ENCODE assay signal across 8 mouse cellular contexts in the genomic region with DNA sequence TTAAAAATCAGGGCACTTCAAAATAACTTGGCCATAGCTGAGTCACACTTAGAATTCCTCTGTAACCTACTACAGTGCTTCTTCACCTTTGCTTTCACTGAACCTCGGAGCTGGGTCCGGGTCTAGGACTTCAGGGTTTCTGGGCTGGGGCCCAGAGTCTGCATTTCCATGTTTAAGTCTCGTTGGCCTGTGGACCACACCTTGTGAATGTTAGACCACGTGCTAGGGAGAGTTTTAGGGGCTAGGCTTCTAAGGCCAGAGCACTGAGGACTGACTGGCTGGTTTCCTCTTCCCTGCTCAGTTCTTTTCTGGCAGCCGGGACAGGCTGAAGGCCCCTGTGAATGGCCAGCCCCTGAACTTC. TPM values are rescaled to one million over a fixed set of nuclear protein-coding genes. Genes with fewer than 3 reads are reported as not detected.
DNase-seq lines count a peak whose midpoint lies in the region; ATAC-seq and TF ChIP-seq lines count a peak whose summit lies in the region.

No protein-coding gene starts in this region.

- ATAC-seq in hindbrain, embryonic 15.5 days (ENCODE audit: low FRiP score, low read depth): no peak; the same call in none of the 2 replicates
- ATAC-seq in midbrain, embryonic 16.5 days: no peak

- peaks cover 19% of the 10 kb centered on the region for H3K36me3 ChIP-seq in embryonic facial prominence, embryonic 10.5 days (replicated peaks)
- peaks cover 8% of the 10 kb centered on the region for H3K36me3 ChIP-seq in hindbrain, embryonic 15.5 days
- H3K36me3 ChIP-seq in midbrain, embryonic 16.5 days (ENCODE audit: control insufficient read depth, insufficient read depth, low read length): peaks cover 15% of the 10 kb centered on the region

- H3K9ac ChIP-seq in hindbrain, embryonic 15.5 days: peak overlapping the region; percentile 67
- H3K9ac ChIP-seq in midbrain, embryonic 16.5 days (ENCODE audit: low read depth, low read length): peak overlapping the region; percentile 79

- 26% methylated on average over 5 of the region's 5 CpGs for WGBS in embryonic facial prominence, embryonic 10.5 days
- WGBS in hindbrain, embryonic 15.5 days: 24% methylated on average over 5 of the region's 5 CpGs
- 23% methylated on average over 5 of the region's 5 CpGs for WGBS in midbrain, embryonic 16.5 days

- no peak for DNase-seq in layer of hippocampus, adult 2 months (ENCODE audit: low spot score in 2 of 2)
- DNase-seq in layer of hippocampus, postnatal 36 days: no peak
- DNase-seq in embryonic facial prominence, embryonic 10.5 days (ENCODE audit: low spot score): no peak
- no peak for DNase-seq in natural killer cell, adult 2 months (ENCODE audit: low spot score in 2 of 2)
- DNase-seq in spleen, postnatal 14 days (ENCODE audit: low spot score in 2 of 2): no peak
- DNase-seq in urinary bladder, postnatal 10 days (ENCODE audit: low spot score): no peak

- H3K4me3 ChIP-seq in layer of hippocampus, adult 2 months: peak overlapping the region; percentile 85
- peak overlapping the region; percentile 77 for H3K4me3 ChIP-seq in embryonic facial prominence, embryonic 10.5 days
- H3K4me3 ChIP-seq in hindbrain, embryonic 15.5 days: peak overlapping the region; percentile 64
- peak overlapping the region; percentile 74 for H3K4me3 ChIP-seq in midbrain, embryonic 16.5 days (ENCODE audit: low read depth, low read length)

- H3K27me3 ChIP-seq in embryonic facial prominence, embryonic 10.5 days (replicated peaks; ENCODE audit: low read depth, poor library complexity, severe bottlenecking): no peaks in the 10 kb centered on the region
- H3K27me3 ChIP-seq in hindbrain, embryonic 15.5 days: no peaks in the 10 kb centered on the region
- no peaks in the 10 kb centered on the region for H3K27me3 ChIP-seq in midbrain, embryonic 16.5 days (ENCODE audit: control insufficient read depth, insufficient read depth, low read depth, low read length)

- H3K27ac ChIP-seq in layer of hippocampus, adult 2 months: peak overlapping the region; percentile 97
- H3K27ac ChIP-seq in embryonic facial prominence, embryonic 10.5 days (replicated peaks): peak overlapping the region; percentile 88
- peak overlapping the region; percentile 86 for H3K27ac ChIP-seq in hindbrain, embryonic 15.5 days (replicated peaks)
- H3K27ac ChIP-seq in midbrain, embryonic 16.5 days (ENCODE audit: low read length): peak overlapping the region; percentile 85

- no peak for TF ChIP-seq CTCF in layer of hippocampus, adult 2 months (conservative IDR thresholded peaks at IDR 0.05)

- peaks cover 15% of the 10 kb centered on the region for H3K4me1 ChIP-seq in embryonic facial prominence, embryonic 10.5 days
- peaks cover 15% of the 10 kb centered on the region for H3K4me1 ChIP-seq in hindbrain, embryonic 15.5 days (replicated peaks)
- peaks cover 10% of the 10 kb centered on the region for H3K4me1 ChIP-seq in midbrain, embryonic 16.5 days (ENCODE audit: control insufficient read depth, insufficient read depth, low read length)

- peak overlapping the region; percentile 90 for H3K4me2 ChIP-seq in hindbrain, embryonic 15.5 days
- peak overlapping the region; percentile 89 for H3K4me2 ChIP-seq in midbrain, embryonic 16.5 days (ENCODE audit: low read length)

- H3K9me3 ChIP-seq in embryonic facial prominence, embryonic 10.5 days: peaks cover 13% of the 10 kb centered on the region; the same call in 1 of the 2 replicates
- no peaks in the 10 kb centered on the region for H3K9me3 ChIP-seq in hindbrain, embryonic 15.5 days
- peaks cover 6% of the 10 kb centered on the region; the same call in 1 of the 2 replicates for H3K9me3 ChIP-seq in midbrain, embryonic 16.5 days (replicated peaks; ENCODE audit: control insufficient read depth, low read length, poor library complexity, severe bottlenecking)

RNA-seq across cellular contexts. Expression of a gene that starts 0.3 kb away (rescaled TPM):
- total RNA-seq in layer of hippocampus, adult 2 months (2021): 10 to 100 TPM; 21.9 to 22.1 TPM
- total RNA-seq in layer of hippocampus, postnatal 36 days (2021): 10 to 100 TPM; 20.6 to 21.9 TPM
- polyA plus RNA-seq in embryonic facial prominence, embryonic 10.5 days (2016; fragmentation: Nextera tagmentation; extraction: Ambion mirVana): 22.0 and 22.8 TPM in 2 replicates
- 31.7 and 32.2 TPM in 2 replicates for polyA plus RNA-seq in hindbrain, embryonic 15.5 days (2015; fragmentation: Nextera tagmentation; extraction: Ambion mirVana)
- polyA plus RNA-seq in midbrain, embryonic 16.5 days (2015; fragmentation: Nextera tagmentation; extraction: Ambion mirVana): 30.5 TPM in 2 replicates

RNA-seq across cellular contexts. Expression of a gene that starts 0.3 kb away (rescaled TPM):
- total RNA-seq in layer of hippocampus, adult 2 months (2021): 10 to 100 TPM; 10.3 to 10.8 TPM
- 10 to 100 TPM in 1 of 2 experiments, 1 to 10 TPM in 1; 10.0 to 10.6 TPM for total RNA-seq in layer of hippocampus, postnatal 36 days (2021)
- 11.8 and 14.1 TPM in 2 replicates for polyA plus RNA-seq in embryonic facial prominence, embryonic 10.5 days (2016; fragmentation: Nextera tagmentation; extraction: Ambion mirVana)
- 10.1 and 10.6 TPM in 2 replicates for polyA plus RNA-seq in hindbrain, embryonic 15.5 days (2015; fragmentation: Nextera tagmentation; extraction: Ambion mirVana)
- 9.6 and 10.8 TPM in 2 replicates for polyA plus RNA-seq in midbrain, embryonic 16.5 days (2015; fragmentation: Nextera tagmentation; extraction: Ambion mirVana)

RNA-seq across cellular contexts. Expression of a gene that starts 10.1 kb away (rescaled TPM):
- 1 to 10 TPM; 5.4 to 6.0 TPM for total RNA-seq in layer of hippocampus, adult 2 months (2021)
- 1 to 10 TPM; 6.9 to 7.0 TPM for total RNA-seq in layer of hippocampus, postnatal 36 days (2021)
- polyA plus RNA-seq in embryonic facial prominence, embryonic 10.5 days (2016; fragmentation: Nextera tagmentation; extraction: Ambion mirVana): 44.4 and 52.2 TPM in 2 replicates
- polyA plus RNA-seq in hindbrain, embryonic 15.5 days (2015; fragmentation: Nextera tagmentation; extraction: Ambion mirVana): 31.3 and 32.0 TPM in 2 replicates
- polyA plus RNA-seq in midbrain, embryonic 16.5 days (2015; fragmentation: Nextera tagmentation; extraction: Ambion mirVana): 18.9 and 20.5 TPM in 2 replicates
